ENCODE assay signal across 17 mouse cellular contexts in the genomic region with DNA sequence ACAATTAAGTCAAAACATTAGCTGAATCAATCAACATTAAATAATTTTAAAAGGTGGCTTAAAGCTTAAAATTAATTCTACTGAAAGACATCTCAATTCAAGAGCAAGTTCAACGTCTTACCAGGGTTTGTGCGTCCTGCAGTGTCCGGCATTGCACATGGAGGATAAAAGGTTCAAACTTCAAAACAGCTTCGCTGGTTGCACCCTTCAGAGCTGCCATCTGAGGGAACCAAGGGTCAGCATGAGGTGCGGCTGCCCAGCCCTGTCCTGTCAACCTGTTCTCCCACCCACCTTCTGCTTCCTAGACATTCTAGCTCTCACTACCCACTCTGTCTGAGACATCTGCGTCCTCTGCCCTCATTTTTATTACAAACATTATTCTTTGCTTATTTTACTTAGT.
"Had no signal": no experiment of that assay in that cellular context is flagged by ENCODE, and none has a peak within 500 bp of the region (broad histone marks: within the 10 kb centered on the region; RNA-seq: fewer than 3 reads in every experiment).

No protein-coding gene starts in this region.

- H3K9me3 ChIP-seq: lung, embryonic 15.5 days; megakaryocyte, embryonic 14.5 days; midbrain, embryonic 12.5 days; midbrain, embryonic 15.5 days; neural tube, embryonic 12.5 days; stomach, embryonic 15.5 days had no signal

- H3K4me3 ChIP-seq: lung, embryonic 15.5 days; megakaryocyte, embryonic 14.5 days; midbrain, embryonic 12.5 days; midbrain, embryonic 15.5 days; neural tube, embryonic 12.5 days; stomach, embryonic 15.5 days had no signal

- H3K4me2 ChIP-seq: lung, embryonic 15.5 days; midbrain, embryonic 12.5 days; midbrain, embryonic 15.5 days; neural tube, embryonic 12.5 days; stomach, embryonic 15.5 days had no signal

- H3K27me3 ChIP-seq: lung, embryonic 15.5 days; megakaryocyte, embryonic 14.5 days; midbrain, embryonic 12.5 days; midbrain, embryonic 15.5 days; neural tube, embryonic 12.5 days; stomach, embryonic 15.5 days had no signal

- H3K27ac ChIP-seq: lung, embryonic 15.5 days; macrophage; midbrain, embryonic 12.5 days; midbrain, embryonic 15.5 days; neural tube, embryonic 12.5 days; stomach, embryonic 15.5 days; stomach, postnatal 0 days had no signal

- DNase-seq: liver, postnatal 0 days; lung, adult 2 months; lung, postnatal 14 days; lung, postnatal 36 days; right cerebral cortex, postnatal 14 days; thymus, adult 2 months; thymus, postnatal 25 days; thymus, postnatal 4 days had no signal

- ATAC-seq: liver, postnatal 0 days; lung, postnatal 0 days; midbrain, embryonic 15.5 days had no signal

- H3K9ac ChIP-seq: liver, postnatal 0 days; lung, embryonic 15.5 days; midbrain, embryonic 12.5 days; midbrain, embryonic 15.5 days; neural tube, embryonic 12.5 days; stomach, embryonic 15.5 days had no signal
